ENCODE assay signal across 8 mouse cellular contexts in the genomic region with DNA sequence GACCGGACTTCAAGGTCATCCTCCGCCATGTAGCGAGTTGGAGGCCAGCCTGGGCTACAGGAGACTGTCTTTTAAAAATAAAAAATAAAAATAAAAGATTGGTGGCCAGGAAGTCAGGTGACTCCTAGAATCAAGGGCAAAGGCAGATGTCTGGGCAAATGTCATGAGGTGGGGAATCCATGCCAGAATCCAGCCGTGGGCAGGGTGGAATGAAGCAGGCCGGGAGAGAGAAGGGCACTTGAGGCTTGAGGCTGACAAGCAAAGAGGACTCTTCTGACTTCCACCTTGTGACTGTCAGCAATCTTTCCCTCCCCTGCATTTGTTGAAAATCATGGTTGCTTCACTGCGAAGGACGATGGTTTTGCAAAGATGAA. TPM values are rescaled to one million over a fixed set of nuclear protein-coding genes. Genes with fewer than 3 reads are reported as not detected.
A peak's percentile ranks its signal among the peaks of the same experiment; 100 is the strongest.
DNase-seq lines count a peak whose midpoint lies in the region; ATAC-seq and TF ChIP-seq lines count a peak whose summit lies in the region.

No protein-coding gene starts in this region.

- 86% methylated on average over 7 of the region's 7 CpGs for WGBS in forebrain, embryonic 13.5 days
- 80% methylated on average over 7 of the region's 7 CpGs for WGBS in liver, embryonic 12.5 days (ENCODE audit: insufficient replicate concordance)

- no peak for TF ChIP-seq CTCF in CH12.LX (conservative IDR thresholded peaks at IDR 0.05 in 1 of 2, IDR thresholded peaks at IDR 0.05 in 1 of 2; ENCODE audit: low read depth in 2 of 2, low read length in 2 of 2)

- H3K9me3 ChIP-seq in CH12.LX (replicated peaks; ENCODE audit: low read length), result peaks cover under 1% of the 10 kb centered on the region
- H3K9me3 ChIP-seq in forebrain, embryonic 13.5 days (replicated peaks), result no peaks in the 10 kb centered on the region
- no peaks in the 10 kb centered on the region for H3K9me3 ChIP-seq in liver, embryonic 12.5 days (replicated peaks)

- no peaks in the 10 kb centered on the region for H3K36me3 ChIP-seq in CH12.LX (replicated peaks in 1 of 2; ENCODE audit: control insufficient read depth in 1 of 2, insufficient read depth in 1 of 2, low read length in 1 of 2)
- peaks cover 18% of the 10 kb centered on the region for H3K36me3 ChIP-seq in forebrain, embryonic 13.5 days (ENCODE audit: poor library complexity, severe bottlenecking)
- no peaks in the 10 kb centered on the region for H3K36me3 ChIP-seq in liver, embryonic 12.5 days

- in situ Hi-C loops in CH12.LX (cut with MboI; ENCODE audit: low pct_ligation_motif_present, low pct_unique_long_range_greater_than_20kb, low sequenced_read_pairs), result no loop called here

- TF ChIP-seq EP300 in CH12.LX (IDR thresholded peaks at IDR 0.05; ENCODE audit: low read length), result no peak

- H3K4me3 ChIP-seq in CH12.LX (replicated peaks in 1 of 3; ENCODE audit: low read depth in 2 of 3, low read length in 2 of 3, poor library complexity in 1 of 3), result peak overlapping the region in 2 of 3 experiments; percentile 74 to 77
- H3K4me3 ChIP-seq in forebrain, embryonic 13.5 days, result peak overlapping the region; percentile 63
- peak overlapping the region; percentile 71 for H3K4me3 ChIP-seq in liver, embryonic 12.5 days

- no peak for TF ChIP-seq RAD21 in CH12.LX (IDR thresholded peaks at IDR 0.05; ENCODE audit: low read depth, low read length)

- no peaks in the 10 kb centered on the region for H3K79me2 ChIP-seq in CH12.LX (replicated peaks; ENCODE audit: control insufficient read depth, extremely low read depth, insufficient read depth, poor library complexity, severe bottlenecking)

- DNase-seq in heart, adult 18-20 months, result peak; percentile 5 to 22
- no peak for DNase-seq in heart, adult 8-10 months (ENCODE audit: low spot score)
- no peak for DNase-seq in CH12.LX (ENCODE audit: extremely low read depth)
- no peak for DNase-seq in embryo, embryonic 10 days (ENCODE audit: low spot score)
- DNase-seq in right cerebral cortex, adult 18-20 months, result no peak
- DNase-seq in left cerebral cortex, adult 11 months (ENCODE audit: low spot score), result no peak

- peaks cover 0 to 2% of the 10 kb centered on the region in 2 experiments; a peak in 1 of 4 replicates for H3K4me1 ChIP-seq in CH12.LX (ENCODE audit: control insufficient read depth in 1 of 2, insufficient read depth in 2 of 2)
- peaks cover 22% of the 10 kb centered on the region for H3K4me1 ChIP-seq in forebrain, embryonic 13.5 days
- peaks cover 8% of the 10 kb centered on the region for H3K4me1 ChIP-seq in liver, embryonic 12.5 days

- H3K9ac ChIP-seq in CH12.LX (ENCODE audit: insufficient read depth, low read depth), result peak overlapping the region; percentile 74; the same call in 1 of the 2 replicates
- H3K9ac ChIP-seq in forebrain, embryonic 13.5 days, result peak overlapping the region; percentile 87
- H3K9ac ChIP-seq in liver, embryonic 12.5 days, result peak overlapping the region; percentile 84

- no peak for ATAC-seq in forebrain, embryonic 13.5 days
- ATAC-seq in liver, embryonic 12.5 days, result no peak

- H3K27me3 ChIP-seq in CH12.LX (replicated peaks), result peaks cover 25% of the 10 kb centered on the region
- H3K27me3 ChIP-seq in forebrain, embryonic 13.5 days, result no peaks in the 10 kb centered on the region
- peaks cover 9% of the 10 kb centered on the region; the same call in 1 of the 2 replicates for H3K27me3 ChIP-seq in liver, embryonic 12.5 days (replicated peaks)

- dilution Hi-C loops in CH12.LX (cut with MboI; ENCODE audit: extremely low pct_ligation_motif_present, extremely low pct_unique_long_range_greater_than_20kb, low sequenced_read_pairs), result no loop called here

- peak overlapping the region; percentile 47 for H3K4me2 ChIP-seq in CH12.LX (ENCODE audit: insufficient read depth, low read depth, poor library complexity, severe bottlenecking)
- peak overlapping the region; percentile 79 for H3K4me2 ChIP-seq in forebrain, embryonic 13.5 days
- H3K4me2 ChIP-seq in liver, embryonic 12.5 days, result peak overlapping the region; percentile 78

- TF ChIP-seq POLR2A in CH12.LX (IDR thresholded peaks at IDR 0.05; ENCODE audit: low read depth, low read length), result no peak

- no peak overlapping the region for H3K27ac ChIP-seq in CH12.LX (ENCODE audit: insufficient read depth, low read depth)
- no peak overlapping the region for H3K27ac ChIP-seq in forebrain, embryonic 13.5 days
- no peak overlapping the region for H3K27ac ChIP-seq in liver, embryonic 12.5 days

TF ChIP-seq in CH12.LX, 34 proteins besides CTCF, POLR2A, EP300 and RAD21:
- TF ChIP-seq MAX (IDR thresholded peaks at IDR 0.05; ENCODE audit: low read length), result no peak

RNA-seq across cellular contexts. Expression of gene Eid2b, which starts 0.7 kb away (rescaled TPM):
- 10 to 100 TPM; 13.9 to 15.5 TPM for total RNA-seq in heart, adult 18-20 months (2021)
- total RNA-seq in heart, adult 8-10 months (2022), result 10 to 100 TPM; 13.7 to 16.8 (median 15.2) TPM
- total RNA-seq in CH12.LX (2012; rRNA removed), result 3.2 and 3.3 TPM in 2 replicates
- 3.2 and 3.8 TPM in 2 replicates for total RNA-seq in CH12.LX (2014; rRNA removed)
- 1.6 and 1.8 TPM in 2 replicates for polyA plus RNA-seq in CH12.LX (2012; ENCODE audit: insufficient read length, low read depth)
- polyA plus RNA-seq in forebrain, embryonic 13.5 days (2015; fragmentation: Nextera tagmentation; extraction: Ambion mirVana), result 30.3 and 31.4 TPM in 2 replicates
- polyA plus RNA-seq in liver, embryonic 12.5 days (2016; fragmentation: Nextera tagmentation; extraction: Ambion mirVana), result 3.6 and 3.7 TPM in 2 replicates

RNA-seq across cellular contexts. Expression of gene Eid2, which starts 10.6 kb away (rescaled TPM):
- 10 to 100 TPM; 11.5 to 12.4 TPM for total RNA-seq in heart, adult 18-20 months (2021)
- 10 to 100 TPM; 11.8 to 14.4 (median 13.3) TPM for total RNA-seq in heart, adult 8-10 months (2022)
- total RNA-seq in CH12.LX (2012; rRNA removed) (not detected in 2 replicates), CH12.LX (2014; rRNA removed) (not detected in 2 replicates)
- polyA plus RNA-seq in CH12.LX (2012; ENCODE audit: insufficient read length, low read depth), result not detected in 2 replicates
- 3.3 TPM in 2 replicates for polyA plus RNA-seq in forebrain, embryonic 13.5 days (2015; fragmentation: Nextera tagmentation; extraction: Ambion mirVana)
- 4.6 and 5.4 TPM in 2 replicates for polyA plus RNA-seq in liver, embryonic 12.5 days (2016; fragmentation: Nextera tagmentation; extraction: Ambion mirVana)

RNA-seq across cellular contexts. Expression of gene Selenov, which starts 12.7 kb away (rescaled TPM):
- not detected for total RNA-seq in heart, adult 18-20 months (2021)
- total RNA-seq in heart, adult 8-10 months (2022), result not detected
- total RNA-seq in CH12.LX (2012; rRNA removed) (not detected in 2 replicates), CH12.LX (2014; rRNA removed) (not detected in 2 replicates)
- polyA plus RNA-seq in CH12.LX (2012; ENCODE audit: insufficient read length, low read depth), result not detected in 2 replicates
- polyA plus RNA-seq in forebrain, embryonic 13.5 days (2015; fragmentation: Nextera tagmentation; extraction: Ambion mirVana), result 0.33 and 0.39 TPM in 2 replicates
- not detected in 2 replicates for polyA plus RNA-seq in liver, embryonic 12.5 days (2016; fragmentation: Nextera tagmentation; extraction: Ambion mirVana)

RNA-seq across cellular contexts. Expression of gene Dll3, which starts 23.8 kb away (rescaled TPM):
- not detected for total RNA-seq in heart, adult 18-20 months (2021)
- not detected for total RNA-seq in heart, adult 8-10 months (2022)
- total RNA-seq in CH12.LX (2012; rRNA removed) (0.21 TPM in 1 of 2 replicates, not detected in the other), CH12.LX (2014; rRNA removed) (0.11 TPM in 1 of 2 replicates, not detected in the other)
- 0.29 and 0.44 TPM in 2 replicates for polyA plus RNA-seq in CH12.LX (2012; ENCODE audit: insufficient read length, low read depth)
- 20.3 and 22.2 TPM in 2 replicates for polyA plus RNA-seq in forebrain, embryonic 13.5 days (2015; fragmentation: Nextera tagmentation; extraction: Ambion mirVana)
- 0.10 and 0.31 TPM in 2 replicates for polyA plus RNA-seq in liver, embryonic 12.5 days (2016; fragmentation: Nextera tagmentation; extraction: Ambion mirVana)

RNA-seq across cellular contexts. Expression of gene Timm50, which starts 33.6 kb away (rescaled TPM):
- total RNA-seq in heart, adult 18-20 months (2021), result 10 to 100 TPM; 66.3 to 66.6 TPM
- 10 to 100 TPM; 59.2 to 68.5 (median 64.4) TPM for total RNA-seq in heart, adult 8-10 months (2022)
- total RNA-seq in CH12.LX (2012; rRNA removed) (126 and 134 TPM in 2 replicates), CH12.LX (2014; rRNA removed) (79.4 and 86.3 TPM in 2 replicates)
- 108 and 145 TPM in 2 replicates for polyA plus RNA-seq in CH12.LX (2012; ENCODE audit: insufficient read length, low read depth)
- polyA plus RNA-seq in forebrain, embryonic 13.5 days (2015; fragmentation: Nextera tagmentation; extraction: Ambion mirVana), result 168 and 179 TPM in 2 replicates
- polyA plus RNA-seq in liver, embryonic 12.5 days (2016; fragmentation: Nextera tagmentation; extraction: Ambion mirVana), result 137 and 146 TPM in 2 replicates

Comparison
In these comparisons a context has a peak if more than half of its experiments do, and no peak if none do; other contexts are left out.
1. DNase-seq: peak in heart, adult 18-20 months (2 of 2); none in heart, adult 8-10 months (single experiment), CH12.LX (single experiment), embryo, embryonic 10 days (single experiment), right cerebral cortex, adult 18-20 months (single experiment) and left cerebral cortex, adult 11 months (single experiment).
2. RNA of gene Eid2, which starts 10.6 kb away (total RNA-seq): 11.8 to 14.4 TPM in heart, adult 8-10 months and 11.5 to 12.4 TPM in heart, adult 18-20 months; not detected in CH12.LX; every median in the first group is over 10 times any median in the second.
3. Peak in every context shown above with its lines, with median percentiles within 50 percentile points of each other: H3K4me2 ChIP-seq, H3K4me3 ChIP-seq and H3K9ac ChIP-seq.